Mouse (Mus musculus) liver, embryonic 14.5 days (tissue): ENCODE data around the gene Cbl.

Experiments
- CTCF ChIP-seq: IDR thresholded peaks from 2 replicates; pipeline ENCODE4 v1.5.1; 2016; ENCODE audit warnings: antibody characterized with exemption, low read depth, control low read depth
- EP300 ChIP-seq: IDR thresholded peaks from 2 replicates; pipeline ENCODE4 v1.6.1; 2016; ENCODE audit warnings: antibody characterized with exemption, low read depth

DNA sequence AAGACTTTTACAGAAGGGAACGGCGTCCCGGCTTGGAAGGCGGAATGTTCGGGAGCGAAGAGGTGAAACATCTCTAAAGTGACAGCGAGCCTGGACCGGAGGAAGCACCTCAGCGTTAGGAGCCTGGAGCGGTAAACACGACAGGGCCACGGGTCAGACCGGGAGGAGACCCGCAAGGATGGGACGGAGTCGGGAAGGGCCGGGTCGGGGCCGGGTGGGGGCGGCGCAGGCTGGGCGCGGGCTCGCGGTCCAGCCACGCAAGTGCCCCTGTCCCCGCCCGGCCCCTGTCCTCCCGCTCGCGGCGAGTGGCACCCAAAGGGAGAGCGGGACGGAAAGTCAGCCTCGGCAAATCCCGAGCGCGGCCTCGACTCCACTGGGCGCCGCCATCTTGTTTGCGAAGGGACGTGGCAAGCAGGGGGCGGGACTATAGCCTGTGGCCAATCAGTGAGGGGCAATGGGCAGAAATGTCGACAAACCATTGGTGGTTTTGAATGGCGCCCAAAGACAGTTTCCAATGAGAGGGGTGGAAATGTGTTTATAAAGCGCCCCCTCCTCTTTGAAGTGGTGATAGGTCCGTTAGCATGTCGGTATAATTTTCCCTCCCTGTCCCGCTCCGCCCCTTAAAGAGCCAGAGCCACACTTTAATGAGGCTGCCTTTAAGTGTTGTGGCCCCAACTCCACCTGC, 120.6 kb downstream of the Cbl start, which contains the start of the genes Gm49380 and Rnf26:
- TF ChIP-seq CTCF (no peak), EP300 (no peak; the same call in 1 of the 2 replicates)
